Mouse (Mus musculus) CH12.LX (cell line): Measurements from ENCODE around the gene Ints1.

Experiments
- BHLHE40 ChIP-seq: IDR thresholded peaks from 2 replicates; pipeline ENCODE4 v1.6.1; 2011; ENCODE audit warnings: mild to moderate bottlenecking, low read depth, low read length, improper control_type of control experiment
- CTCF ChIP-seq, 2 experiments: IDR thresholded peaks in 1 of 2; conservative IDR thresholded peaks in 1 of 2; 2 replicates each; pipeline ENCODE4 v1.5.1; 2011 to 2012; ENCODE audit warnings: low read depth in 2 of 2, low read length in 2 of 2, improper control_type of control experiment in 1 of 2, inconsistent platforms in 1 of 2, mild to moderate bottlenecking in 1 of 2, moderate library complexity in 1 of 2
- EP300 ChIP-seq: IDR thresholded peaks from 2 replicates; pipeline ENCODE4 v1.6.1; 2011; ENCODE audit warnings: low read length, improper control_type of control experiment
- JUND ChIP-seq: conservative IDR thresholded peaks from 2 replicates; pipeline ENCODE4 v1.6.1; 2011; ENCODE audit warnings: low read depth, low read length, improper control_type of control experiment
- MXI1 ChIP-seq: IDR thresholded peaks from 2 replicates; pipeline ENCODE4 v1.6.1; 2011; ENCODE audit warnings: mild to moderate bottlenecking, low read depth, low read length, improper control_type of control experiment
- POLR2A ChIP-seq: IDR thresholded peaks from 2 replicates; pipeline ENCODE4 v1.6.1; 2011; ENCODE audit warnings: low read depth, mild to moderate bottlenecking, improper control_type of control experiment, low read length
- USF1 ChIP-seq: IDR thresholded peaks from 2 replicates; pipeline ENCODE4 v1.6.1; 2014; ENCODE audit warnings: low read depth, mild to moderate bottlenecking, inconsistent platforms, low read length, improper control_type of control experiment
- USF2 ChIP-seq: conservative IDR thresholded peaks from 2 replicates; pipeline ENCODE4 v1.6.1; 2011; ENCODE audit warnings: low read depth, low read length, improper control_type of control experiment
- ZC3H11A ChIP-seq: IDR thresholded peaks from 2 replicates; pipeline ENCODE4 v1.6.1; 2012; ENCODE audit warnings: low read depth, mild to moderate bottlenecking, inconsistent platforms, low read length, improper control_type of control experiment
- ZKSCAN1 ChIP-seq: IDR thresholded peaks from 2 replicates; pipeline ENCODE4 v1.6.1; 2012; ENCODE audit warnings: low read depth, inconsistent platforms, low read length, improper control_type of control experiment, borderline replicate concordance

GRCm38 (mm10) chr5:139812398-139813125 lies 37.1 kb upstream of the Ints1 start:
- TF ChIP-seq USF2 (no peak), ZKSCAN1 (no peak), POLR2A (no peak), MXI1 (no peak), ZC3H11A (no peak), CTCF (conservative IDR thresholded peaks at IDR 0.05 in 1 of 2, IDR thresholded peaks at IDR 0.05 in 1 of 2; ENCODE audit: low read depth in 2 of 2, low read length in 2 of 2) (no peak), BHLHE40 (no peak), EP300 (no peak), USF1 (no peak), JUND (no peak)
